Mouse (Mus musculus): ENCODE results near the gene Ktn1.

- TF ChIP-seq CTCF (conservative IDR thresholded peaks at IDR 0.05; ENCODE audit: insufficient read depth, insufficient read length, low read depth, low read length) (no peak), POLR2A (IDR thresholded peaks at IDR 0.05; ENCODE audit: low read depth, low read length) (no peak)
Measured at GRCm38 (mm10) chr14:47663844-47664469, 15.7 kb downstream of the Ktn1 start.

Measured in kidney, adult 2 months (tissue).